Mouse (Mus musculus): Measurements from ENCODE around the gene Adamts9. TPM values are rescaled to one million over a fixed set of nuclear protein-coding genes. Genes with fewer than 3 reads are reported as not detected.

Gene Adamts9
- total and polyA plus RNA-seq, 2 experiments = 0.43 to 2.1 TPM

DNA sequence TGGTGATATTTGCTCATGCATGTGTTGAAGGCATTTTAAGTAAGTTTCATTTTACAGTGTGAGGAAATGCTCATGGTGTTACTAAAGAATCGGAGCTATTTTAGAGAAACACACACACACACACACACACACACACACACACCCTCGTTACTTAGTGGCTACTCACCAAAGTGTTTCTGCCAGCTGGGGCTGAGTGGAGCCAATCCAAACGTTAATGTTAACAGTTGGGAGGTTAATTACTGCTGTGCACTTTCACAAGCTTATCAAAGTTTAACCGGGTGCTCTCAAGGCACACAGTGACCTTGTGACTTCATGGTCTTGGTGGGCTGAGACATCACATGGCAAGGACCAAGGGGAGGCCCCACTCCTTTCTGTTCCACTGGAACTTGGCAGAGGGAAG is 21.4 kb downstream of the Adamts9 start:
- no peaks in the 10 kb centered on the region for H3K27me3 ChIP-seq (ENCODE audit: control insufficient read depth, insufficient read depth, low read length)
- H3K4me1 ChIP-seq (ENCODE audit: control insufficient read depth, insufficient read depth, low read length) = no peaks in the 10 kb centered on the region
- H3K79me2 ChIP-seq (ENCODE audit: control insufficient read depth, insufficient read depth, low read length) = no peaks in the 10 kb centered on the region
- H3K9ac ChIP-seq (ENCODE audit: low read depth, low read length) = no peak overlapping the region
- DNase-seq (ENCODE audit: extremely low read depth, low read depth, low spot score) = peak; percentile 39
- 27% methylated on average over 4 of the region's 4 CpGs for WGBS
- H3K4me3 ChIP-seq (ENCODE audit: insufficient read depth, low read depth, low read length) = no peak overlapping the region
- TF ChIP-seq POLR2A (IDR thresholded peaks at IDR 0.05; ENCODE audit: extremely low read depth, insufficient read depth, low read length) = no peak
- TF ChIP-seq CTCF (IDR thresholded peaks at IDR 0.05; ENCODE audit: low read depth, low read length) = no peak
- no peak overlapping the region for H3K27ac ChIP-seq (replicated peaks; ENCODE audit: insufficient read depth, low read depth, low read length)
- H3K36me3 ChIP-seq (ENCODE audit: control insufficient read depth, insufficient read depth, low read length) = no peaks in the 10 kb centered on the region

- H3K9ac ChIP-seq (ENCODE audit: low read depth, low read length) = no peak overlapping the region
- no peaks in the 10 kb centered on the region for H3K36me3 ChIP-seq (ENCODE audit: control insufficient read depth, insufficient read depth, low read length)
- no peak for TF ChIP-seq CTCF (IDR thresholded peaks at IDR 0.05; ENCODE audit: low read depth, low read length)
- no peak for TF ChIP-seq POLR2A (IDR thresholded peaks at IDR 0.05; ENCODE audit: extremely low read depth, insufficient read depth, low read length)
- no peak overlapping the region for H3K27ac ChIP-seq (replicated peaks; ENCODE audit: insufficient read depth, low read depth, low read length)
- WGBS = 62% methylated on average over 10 of the region's 10 CpGs
- H3K4me3 ChIP-seq (ENCODE audit: insufficient read depth, low read depth, low read length) = no peak overlapping the region
- no peak for DNase-seq (ENCODE audit: extremely low read depth, low read depth, low spot score)
- no peaks in the 10 kb centered on the region for H3K4me1 ChIP-seq (ENCODE audit: control insufficient read depth, insufficient read depth, low read length)
- H3K79me2 ChIP-seq (ENCODE audit: control insufficient read depth, insufficient read depth, low read length) = no peaks in the 10 kb centered on the region
- H3K27me3 ChIP-seq (ENCODE audit: control insufficient read depth, insufficient read depth, low read length) = no peaks in the 10 kb centered on the region
Observed at GRCm38 (mm10) chr6:92920938-92921689, 22.2 kb downstream of the Adamts9 start.

- H3K79me2 ChIP-seq (ENCODE audit: control insufficient read depth, insufficient read depth, low read length) = no peaks in the 10 kb centered on the region
- no peaks in the 10 kb centered on the region for H3K4me1 ChIP-seq (ENCODE audit: control insufficient read depth, insufficient read depth, low read length)
- H3K9ac ChIP-seq (ENCODE audit: low read depth, low read length) = no peak overlapping the region
- no peak overlapping the region for H3K4me3 ChIP-seq (ENCODE audit: insufficient read depth, low read depth, low read length)
- H3K36me3 ChIP-seq (ENCODE audit: control insufficient read depth, insufficient read depth, low read length) = no peaks in the 10 kb centered on the region
- no peak for TF ChIP-seq CTCF (IDR thresholded peaks at IDR 0.05; ENCODE audit: low read depth, low read length)
- no peak for TF ChIP-seq POLR2A (IDR thresholded peaks at IDR 0.05; ENCODE audit: extremely low read depth, insufficient read depth, low read length)
- DNase-seq (ENCODE audit: extremely low read depth, low read depth, low spot score) = no peak
- WGBS = 81% methylated on average over 3 of the region's 3 CpGs
- H3K27me3 ChIP-seq (ENCODE audit: control insufficient read depth, insufficient read depth, low read length) = no peaks in the 10 kb centered on the region
- H3K27ac ChIP-seq (replicated peaks; ENCODE audit: insufficient read depth, low read depth, low read length) = no peak overlapping the region
Observed at GRCm38 (mm10) chr6:92910611-92911010, 32.7 kb downstream of the Adamts9 start.

DNA sequence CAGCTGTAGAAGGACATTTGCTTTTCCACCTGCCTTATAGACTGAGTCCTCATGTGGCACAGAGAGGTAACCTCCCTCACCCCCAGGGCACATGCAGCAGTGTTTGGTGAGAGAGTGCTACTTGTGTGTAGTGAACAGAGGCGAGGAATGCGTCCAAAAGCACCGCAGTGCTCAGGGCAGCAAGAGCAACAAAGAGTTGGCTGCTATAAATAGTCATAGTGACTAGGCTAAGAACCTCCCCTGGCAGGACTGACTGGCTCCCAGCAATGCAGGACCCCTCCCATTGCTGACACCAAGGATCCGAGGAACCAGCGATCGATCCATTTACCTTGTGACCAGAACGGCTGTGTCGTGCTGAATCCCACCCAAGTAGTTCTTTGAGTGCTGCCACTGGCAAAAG is 33.9 kb downstream of the Adamts9 start:
- DNase-seq (ENCODE audit: extremely low read depth, low read depth, low spot score) = no peak
- Histone ChIP-seq H3K27me3 (ENCODE audit: control insufficient read depth, insufficient read depth, low read length) (no peaks in the 10 kb centered on the region), H3K9ac (ENCODE audit: low read depth, low read length) (no peak overlapping the region), H3K4me3 (ENCODE audit: insufficient read depth, low read depth, low read length) (no peak overlapping the region), H3K27ac (replicated peaks; ENCODE audit: insufficient read depth, low read depth, low read length) (no peak overlapping the region), H3K36me3 (ENCODE audit: control insufficient read depth, insufficient read depth, low read length) (no peaks in the 10 kb centered on the region), H3K79me2 (ENCODE audit: control insufficient read depth, insufficient read depth, low read length) (no peaks in the 10 kb centered on the region), H3K4me1 (ENCODE audit: control insufficient read depth, insufficient read depth, low read length) (no peaks in the 10 kb centered on the region)
- WGBS = 87% methylated on average over 8 of the region's 8 CpGs
- TF ChIP-seq POLR2A (IDR thresholded peaks at IDR 0.05; ENCODE audit: extremely low read depth, insufficient read depth, low read length) (no peak), CTCF (IDR thresholded peaks at IDR 0.05; ENCODE audit: low read depth, low read length) (no peak)

- WGBS = 22% methylated on average over 5 of the region's 5 CpGs
- TF ChIP-seq POLR2A (IDR thresholded peaks at IDR 0.05; ENCODE audit: extremely low read depth, insufficient read depth, low read length) = no peak
- TF ChIP-seq CTCF (IDR thresholded peaks at IDR 0.05; ENCODE audit: low read depth, low read length) = peak; percentile 23; the same call in 1 of the 2 replicates
- Histone ChIP-seq H3K79me2 (ENCODE audit: control insufficient read depth, insufficient read depth, low read length) (no peaks in the 10 kb centered on the region), H3K36me3 (ENCODE audit: control insufficient read depth, insufficient read depth, low read length) (no peaks in the 10 kb centered on the region), H3K27me3 (ENCODE audit: control insufficient read depth, insufficient read depth, low read length) (no peaks in the 10 kb centered on the region), H3K27ac (replicated peaks; ENCODE audit: insufficient read depth, low read depth, low read length) (no peak overlapping the region; the same call in 1 of the 2 replicates), H3K4me1 (ENCODE audit: control insufficient read depth, insufficient read depth, low read length) (no peaks in the 10 kb centered on the region), H3K4me3 (ENCODE audit: insufficient read depth, low read depth, low read length) (no peak overlapping the region), H3K9ac (ENCODE audit: low read depth, low read length) (no peak overlapping the region)
- peak; percentile 43 for DNase-seq (ENCODE audit: extremely low read depth, low read depth, low spot score)
Observed at GRCm38 (mm10) chr6:92905922-92906321, 37.4 kb downstream of the Adamts9 start.

DNA sequence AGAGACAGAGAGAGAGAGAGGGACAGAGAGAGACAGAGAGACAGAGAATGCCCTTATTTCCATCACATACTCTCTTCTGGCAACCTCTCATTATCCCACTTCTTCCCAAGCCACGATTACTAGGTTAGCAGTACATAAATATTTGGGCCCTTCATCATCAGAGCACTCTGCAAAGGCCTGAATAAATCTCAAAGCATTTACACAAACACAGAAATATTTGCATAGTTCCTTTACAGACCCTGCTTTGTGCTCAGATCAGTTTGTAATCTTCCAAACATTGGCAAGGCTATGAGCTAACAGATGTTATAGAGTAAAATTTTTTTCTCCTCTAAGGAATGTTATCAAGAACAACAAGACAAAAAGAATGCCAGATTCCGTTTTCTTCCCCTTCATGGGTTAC is 38.8 kb downstream of the Adamts9 start:
- Histone ChIP-seq H3K79me2 (ENCODE audit: control insufficient read depth, insufficient read depth, low read length) (no peaks in the 10 kb centered on the region), H3K9ac (ENCODE audit: low read depth, low read length) (no peak overlapping the region), H3K4me1 (ENCODE audit: control insufficient read depth, insufficient read depth, low read length) (no peaks in the 10 kb centered on the region), H3K36me3 (ENCODE audit: control insufficient read depth, insufficient read depth, low read length) (no peaks in the 10 kb centered on the region), H3K4me3 (ENCODE audit: insufficient read depth, low read depth, low read length) (no peak overlapping the region), H3K27ac (replicated peaks; ENCODE audit: insufficient read depth, low read depth, low read length) (no peak overlapping the region), H3K27me3 (ENCODE audit: control insufficient read depth, insufficient read depth, low read length) (no peaks in the 10 kb centered on the region)
- TF ChIP-seq POLR2A (IDR thresholded peaks at IDR 0.05; ENCODE audit: extremely low read depth, insufficient read depth, low read length) (no peak), CTCF (IDR thresholded peaks at IDR 0.05; ENCODE audit: low read depth, low read length) (no peak)
- 47% methylated on average over 2 of the region's 2 CpGs for WGBS
- DNase-seq (ENCODE audit: extremely low read depth, low read depth, low spot score) = no peak
